Mouse (Mus musculus) CD4-positive naive resting alpha-beta T cell, adult 76 days (primary cell): Measurements from ENCODE around the gene Fam71f2. TPM values are rescaled to one million over a fixed set of nuclear protein-coding genes. Genes with fewer than 3 reads are reported as not detected.

ENCODE experiments used
- total RNA-seq: library from RNA; stranded (reverse); gene quantifications from one replicate; pipeline ENCODE4 v1.2.4, GENCODE M21; 2023

The Fam71f2 gene
- 1.2 TPM for total RNA-seq

DNA sequence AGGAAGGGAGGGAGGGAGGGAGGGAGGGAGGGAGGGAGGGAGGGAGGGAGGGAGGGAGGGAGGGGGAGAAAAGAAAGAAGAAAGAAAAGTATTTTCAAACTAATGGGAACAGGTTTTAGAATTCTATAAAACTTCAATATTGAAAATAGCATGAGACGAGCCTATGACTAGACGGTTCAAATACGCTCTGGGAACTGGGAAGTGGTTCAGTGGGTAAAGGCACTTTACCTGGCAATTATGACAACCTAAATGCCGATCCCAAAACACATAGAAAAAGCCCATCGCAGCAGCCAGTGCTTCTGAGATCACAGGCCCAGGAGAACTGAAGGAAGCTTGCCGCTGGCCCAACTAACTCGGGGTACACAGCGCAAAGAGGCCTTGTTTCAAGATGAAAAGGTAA, at the start of gene Fam71f2:
TSS of gene Fam71f2 (plus strand) at position 301 of the 400 bp plus-strand sequence.

DNA sequence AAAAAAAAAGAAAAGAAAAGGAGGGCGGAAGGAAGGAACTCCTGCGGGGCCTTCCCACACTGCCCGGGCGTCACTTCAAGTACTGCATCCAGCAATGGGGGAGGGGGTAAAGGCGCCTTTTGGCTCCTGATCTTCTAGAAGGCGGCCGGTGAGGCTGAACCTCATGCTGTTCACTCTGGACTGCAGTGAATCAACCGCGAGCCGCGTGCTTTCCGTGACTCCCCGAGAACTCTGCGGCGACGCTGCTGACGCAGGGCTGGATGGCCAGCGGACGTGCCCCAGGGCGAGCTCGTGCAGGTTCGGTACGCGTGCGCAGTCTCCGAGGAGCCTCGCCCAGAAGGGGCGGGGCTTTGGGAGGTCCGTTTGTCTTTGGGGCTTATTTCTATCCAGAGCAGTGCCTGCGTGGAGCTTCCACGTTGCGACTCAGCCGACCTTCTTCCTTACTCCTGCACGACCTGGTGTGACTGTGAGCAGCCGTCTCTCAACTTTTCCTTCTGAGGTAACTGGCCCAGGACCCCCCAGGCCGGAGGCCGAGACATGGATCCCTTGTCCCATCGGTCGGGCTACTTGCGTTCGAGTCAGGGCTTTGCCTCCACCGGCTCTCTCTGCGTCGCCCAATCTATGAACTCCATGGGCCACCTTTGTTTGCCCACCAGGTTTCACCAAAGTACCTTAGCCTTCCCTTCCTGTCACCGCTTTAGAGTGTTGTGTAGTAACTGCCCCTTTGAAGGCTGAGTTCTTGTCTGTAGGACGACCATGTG, 6.9 kb upstream of the Fam71f2 start, which contains the start of gene Hilpda:
TSS of gene Hilpda (plus strand) at position 177 of the 761 bp plus-strand sequence.

DNA sequence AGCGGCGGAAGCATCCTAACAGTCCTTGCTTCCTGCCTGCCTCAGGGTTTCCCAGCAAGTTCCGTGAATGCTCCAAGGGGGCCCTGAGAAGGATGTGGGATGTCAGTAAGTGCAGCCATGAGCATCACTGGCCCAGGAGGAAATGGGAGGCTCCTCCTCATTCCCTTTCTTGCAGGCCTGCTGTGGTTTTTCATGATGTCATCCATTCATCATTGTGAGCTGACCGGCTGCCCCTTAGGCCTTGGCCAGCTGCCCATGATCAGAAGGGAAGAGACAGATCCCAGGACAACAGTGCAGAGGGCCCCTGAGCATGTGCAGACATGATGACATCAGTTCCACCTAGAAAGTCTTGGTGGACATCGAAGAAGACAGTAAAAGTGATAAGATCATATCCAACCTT, 39.5 kb downstream of the Fam71f2 start, which contains the start of gene Fam71f1:
TSS of gene Fam71f1 (plus strand) at position 262 of the 400 bp plus-strand sequence.

Other genes starting within 250 kb of the Fam71f2 start
- not detected for gene Lep, start 219.4 kb upstream of the Fam71f2 start, total RNA-seq
- gene Rbm28, start 114.6 kb upstream of the Fam71f2 start, total RNA-seq, result 81.0 TPM
- gene Prrt4, start 100.0 kb upstream of the Fam71f2 start, total RNA-seq, result not detected
- gene Impdh1, start 63.2 kb upstream of the Fam71f2 start, total RNA-seq, result 123 TPM
- gene Hilpda, start 7.1 kb upstream of the Fam71f2 start, total RNA-seq, result 15.4 TPM
- not detected for gene Fam71f1, start 39.5 kb downstream of the Fam71f2 start, total RNA-seq
- 51.8 TPM for gene Calu, start 68.5 kb downstream of the Fam71f2 start, total RNA-seq
- not detected for gene Opn1sw, start 108.9 kb downstream of the Fam71f2 start, total RNA-seq
- not detected for gene Ccdc136, start 116.7 kb downstream of the Fam71f2 start, total RNA-seq
- not detected for gene Flnc, start 153.7 kb downstream of the Fam71f2 start, total RNA-seq
- gene Atp6v1f, start 188.1 kb downstream of the Fam71f2 start, total RNA-seq, result 150 TPM
- gene Atp6v1fnb, start 191.8 kb downstream of the Fam71f2 start, total RNA-seq, result 7.6 TPM
- not detected for gene Kcp, start 228.4 kb downstream of the Fam71f2 start, total RNA-seq
- gene Irf5, start 247.0 kb downstream of the Fam71f2 start, total RNA-seq, result 25.5 TPM